Mouse (Mus musculus) small intestine, adult 2 months (tissue): Measurements from ENCODE around the gene Zfp85. TPM values are rescaled to one million over a fixed set of nuclear protein-coding genes. Genes with fewer than 3 reads are reported as not detected.
A peak's percentile ranks its signal among the peaks of the same experiment; 100 is the strongest.

Experiments used
- H3K27ac ChIP-seq: fragments of 200-500 bp; 2 replicates; pipeline ENCODE4 v1.5.1; 2012; ENCODE audit warnings: low read depth, low read length, control low read depth, inconsistent platforms; ENCODE audit not compliant: insufficient read depth
- H3K27me3 ChIP-seq: fragments of 200-500 bp; 2 replicates; pipeline ENCODE4 v1.6.1; 2012; ENCODE audit warnings: mild to moderate bottlenecking, moderate library complexity, low read length, inconsistent platforms; ENCODE audit not compliant: control insufficient read depth, insufficient read depth
- H3K36me3 ChIP-seq: fragments of 200-500 bp; 2 replicates; pipeline ENCODE4 v1.6.1; 2012; ENCODE audit warnings: mild to moderate bottlenecking, low read length, control low read depth, inconsistent platforms; ENCODE audit not compliant: control insufficient read depth, insufficient read depth
- H3K4me1 ChIP-seq: fragments of 200-500 bp; 2 replicates; pipeline ENCODE4 v1.6.1; 2012; ENCODE audit warnings: low read length, inconsistent platforms, mixed read lengths; ENCODE audit not compliant: control insufficient read depth, insufficient read depth, insufficient read length
- H3K4me3 ChIP-seq: fragments of 200-500 bp; 2 replicates; pipeline ENCODE4 v1.5.1; 2012; ENCODE audit warnings: low read depth, mild to moderate bottlenecking, control low read depth, inconsistent platforms, low read length, moderate library complexity
- CTCF ChIP-seq: fragments of 200-500 bp; IDR thresholded peaks from 2 replicates; pipeline ENCODE4 v1.5.1; 2012; ENCODE audit warnings: low read depth, mild to moderate bottlenecking, control low read depth, inconsistent platforms, low read length, moderate library complexity, mixed read lengths; ENCODE audit not compliant: insufficient replicate concordance, insufficient read length; ENCODE audit errors: extremely low read depth
- POLR2A ChIP-seq: fragments of 200-500 bp; IDR thresholded peaks from 2 replicates; pipeline ENCODE4 v1.6.1; 2012; ENCODE audit warnings: low read depth, mild to moderate bottlenecking, control low read depth, inconsistent platforms, low read length, moderate library complexity
- WGBS: fragments of 180-500 bp; shearing (Covaris S2); methylation state at CpG from one replicate; pipeline ENCODE4 v1.1.7; 2018; 5-methylcytosine and 5-hydroxymethylcytosine counted together
- polyA plus RNA-seq: library from polyadenylated mRNA; depleted of rRNA; stranded (reverse); fragments of >200 nt; gene quantifications from 2 replicates; pipeline ENCODE4 v1.2.3, GENCODE M21; 2012; rRNA removed

The Zfp85 gene
- polyA plus RNA-seq, 1 experiment, result 0.10 TPM

DNA sequence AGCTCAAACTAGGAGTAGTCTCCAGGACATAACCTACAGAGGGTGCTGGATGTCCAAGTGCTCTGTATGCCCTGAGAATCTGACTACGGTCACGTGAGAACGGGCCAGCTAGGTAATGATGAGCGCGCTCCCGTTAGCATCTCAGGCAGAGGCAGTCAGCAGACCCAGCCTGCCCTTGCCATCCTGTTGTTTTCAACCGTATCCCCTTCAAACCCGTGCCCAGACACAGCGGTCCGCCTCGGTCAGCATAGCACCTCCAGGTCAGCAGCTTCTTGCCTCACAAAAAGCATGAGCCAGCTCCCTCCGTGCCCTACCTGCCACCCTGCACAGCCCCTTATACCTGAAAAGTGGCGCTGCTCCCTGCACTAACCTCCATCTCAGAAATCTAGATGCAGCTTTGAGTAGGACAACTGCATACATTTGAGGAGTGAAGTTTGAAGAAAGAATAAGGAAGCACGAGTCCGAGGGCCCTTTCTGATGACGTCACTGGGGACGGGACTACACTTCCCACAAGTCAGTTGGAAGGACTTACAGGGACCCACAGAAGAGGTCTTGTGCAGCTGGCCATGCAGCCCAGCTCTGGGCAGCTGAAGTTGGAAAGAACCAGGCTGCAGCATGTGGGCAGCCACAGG is 31.1 kb downstream of the Zfp85 start:
- peak overlapping the region; percentile 98 for H3K4me3 ChIP-seq
- under 1% methylated on average over 17 of the region's 17 CpGs for WGBS
- peaks cover 2% of the 10 kb centered on the region; the same call in 1 of the 2 replicates for H3K4me1 ChIP-seq
- H3K27me3 ChIP-seq, result no peaks in the 10 kb centered on the region
- peak overlapping the region; percentile 23; the same call in 1 of the 2 replicates for H3K27ac ChIP-seq
- TF ChIP-seq CTCF (no peak), POLR2A (0 out of 2 replicates have a peak, but pooled peaks have one; percentile 20)
- no peaks in the 10 kb centered on the region for H3K36me3 ChIP-seq

Other genes starting within 250 kb of the Zfp85 start
- gene Gm26965, start 229.1 kb downstream of the Zfp85 start, polyA plus RNA-seq, result not detected in 2 replicates
- 8.1 and 11.7 TPM in 2 replicates for gene Zfp87, start 229.1 kb downstream of the Zfp85 start, polyA plus RNA-seq
- 1.2 TPM in 2 replicates for gene Zfp748, start 201.4 kb downstream of the Zfp85 start, polyA plus RNA-seq
- 0.01 and 0.08 TPM in 2 replicates for gene Zfp729b, start 145.5 kb downstream of the Zfp85 start, polyA plus RNA-seq
- gene Gm49345, start 117.5 kb downstream of the Zfp85 start, polyA plus RNA-seq, result not detected in 2 replicates
- gene Zfp729a, start 117.4 kb downstream of the Zfp85 start, polyA plus RNA-seq, result 0.09 and 0.46 TPM in 2 replicates
- 1.4 and 2.2 TPM in 2 replicates for gene Zfp738, start 68.2 kb downstream of the Zfp85 start, polyA plus RNA-seq
- 0.08 and 0.13 TPM in 2 replicates for gene Zfp65, start 26.1 kb downstream of the Zfp85 start, polyA plus RNA-seq
- gene Zfp493, start 24.5 kb upstream of the Zfp85 start, polyA plus RNA-seq, result 0.22 and 0.28 TPM in 2 replicates
- gene Zfp273, start 58.5 kb upstream of the Zfp85 start, polyA plus RNA-seq, result 0.19 TPM in 1 of 2 replicates, not detected in the other
- gene Gm10037, start 75.9 kb upstream of the Zfp85 start, polyA plus RNA-seq, result not detected in 2 replicates
- not detected in 2 replicates for gene BC048507, start 108.1 kb upstream of the Zfp85 start, polyA plus RNA-seq